25 mouse cellular contexts compared by ENCODE assay signal in genomic region chr2:164903496-164903895, GRCm38 (mm10).
"Had no signal": no experiment of that assay in that cellular context is flagged by ENCODE, and none has a peak within 500 bp of the region (broad histone marks: within the 10 kb centered on the region; RNA-seq: fewer than 3 reads in every experiment).

No protein-coding gene starts in this region.

- H3K27ac ChIP-seq: gastrocnemius, adult 2 months; heart, embryonic 10.5 days; hindbrain, embryonic 10.5 days; hindbrain, embryonic 12.5 days; hindbrain, embryonic 14.5 days; intestine, embryonic 15.5 days; kidney, postnatal 0 days; layer of hippocampus, adult 2 months; left cerebral cortex, adult 2 months; limb, embryonic 10.5 days; limb, embryonic 12.5 days; liver, embryonic 13.5 days; liver, embryonic 15.5 days had no signal

- DNase-seq: gastrocnemius, adult 2 months; gastrocnemius, postnatal 10 days; gastrocnemius, postnatal 25 days; heart, adult 18-20 months; heart, postnatal 10 days; heart, postnatal 4 days; kidney, postnatal 4 days; liver, embryonic 13.5 days; liver, postnatal 0 days had no signal

- H3K4me3 ChIP-seq: gastrocnemius, adult 2 months; heart, embryonic 10.5 days; heart, embryonic 12.5 days; hindbrain, embryonic 10.5 days; hindbrain, embryonic 12.5 days; intestine, embryonic 15.5 days; layer of hippocampus, adult 2 months; left cerebral cortex, adult 2 months; limb, embryonic 10.5 days; limb, embryonic 12.5 days; liver, embryonic 13.5 days; liver, embryonic 15.5 days had no signal

- H3K4me1 ChIP-seq: heart, embryonic 10.5 days; heart, embryonic 12.5 days; hindbrain, embryonic 12.5 days; intestine, embryonic 15.5 days; limb, embryonic 10.5 days; limb, embryonic 12.5 days; liver, embryonic 15.5 days had no signal

- H3K9ac ChIP-seq: heart, embryonic 12.5 days; hindbrain, embryonic 12.5 days; hindbrain, embryonic 14.5 days; intestine, embryonic 15.5 days; limb, embryonic 12.5 days; liver, embryonic 13.5 days; liver, embryonic 15.5 days; liver, postnatal 0 days had no signal

- H3K9me3 ChIP-seq: intestine, embryonic 15.5 days had no signal

- H3K4me2 ChIP-seq: heart, embryonic 12.5 days; hindbrain, embryonic 12.5 days; hindbrain, embryonic 14.5 days; intestine, embryonic 15.5 days; limb, embryonic 12.5 days; liver, embryonic 11.5 days; liver, embryonic 13.5 days; liver, embryonic 15.5 days had no signal

- H3K27me3 ChIP-seq: heart, embryonic 12.5 days; intestine, embryonic 15.5 days; limb, embryonic 12.5 days; liver, embryonic 13.5 days; liver, embryonic 15.5 days had no signal

- ATAC-seq: hindbrain, embryonic 16.5 days; inflammation-experienced regulatory T-cells, adult 6 months; intestine, embryonic 15.5 days; intestine, postnatal 0 days; liver, postnatal 0 days had no signal
